Mouse (Mus musculus): ENCODE data around the gene Ralgapa2.

Gene Ralgapa2

DNA sequence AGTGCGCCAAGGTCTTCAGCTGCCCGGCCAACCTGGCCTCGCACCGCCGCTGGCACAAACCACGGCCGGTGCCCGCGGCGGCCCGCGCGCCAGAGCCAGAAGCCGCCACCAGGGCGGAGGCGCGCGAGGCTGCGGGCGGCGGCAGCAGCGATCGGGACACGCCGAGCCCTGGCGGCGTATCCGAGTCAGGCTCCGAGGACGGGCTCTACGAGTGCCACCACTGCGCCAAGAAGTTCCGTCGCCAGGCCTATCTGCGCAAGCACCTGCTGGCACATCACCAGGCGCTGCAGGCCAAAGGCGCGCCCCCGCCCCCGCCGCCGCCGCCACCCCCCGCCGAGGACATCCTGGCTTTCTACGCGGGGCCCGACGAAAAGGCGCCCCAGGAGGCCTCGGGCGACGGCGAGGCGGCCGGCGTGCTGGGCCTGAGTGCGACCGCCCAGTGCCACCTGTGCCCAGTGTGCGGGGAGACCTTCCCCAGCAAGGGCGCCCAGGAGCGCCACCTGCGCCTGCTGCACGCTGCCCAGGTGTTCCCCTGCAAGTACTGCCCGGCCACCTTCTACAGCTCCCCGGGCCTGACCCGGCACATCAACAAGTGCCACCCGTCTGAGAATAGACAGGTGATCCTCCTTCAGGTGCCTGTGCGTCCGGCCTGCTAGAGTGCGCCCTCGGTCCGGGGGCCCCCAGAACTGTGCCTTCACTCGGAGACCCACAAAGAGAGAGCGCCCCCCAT is 288.8 kb downstream of the Ralgapa2 start:
- no peak for DNase-seq (ENCODE audit: low read depth, low spot score)

- DNase-seq (ENCODE audit: low read depth, low spot score): no peak
These were observed 289.6 kb downstream of the Ralgapa2 start for GRCm38 (mm10) chr2:146222279-146223175.

GRCm38 (mm10) chr2:146221929-146222278 is 290.2 kb downstream of the Ralgapa2 start:
- no peak for DNase-seq (ENCODE audit: low read depth, low spot score)

- no peak for DNase-seq (ENCODE audit: low read depth, low spot score)
These were observed 290.8 kb downstream of the Ralgapa2 start, which contains the start of gene Insm1 for GRCm38 (mm10) chr2:146221076-146221928. Gene Insm1 (plus strand): TSS chr2:146221921.

DNA sequence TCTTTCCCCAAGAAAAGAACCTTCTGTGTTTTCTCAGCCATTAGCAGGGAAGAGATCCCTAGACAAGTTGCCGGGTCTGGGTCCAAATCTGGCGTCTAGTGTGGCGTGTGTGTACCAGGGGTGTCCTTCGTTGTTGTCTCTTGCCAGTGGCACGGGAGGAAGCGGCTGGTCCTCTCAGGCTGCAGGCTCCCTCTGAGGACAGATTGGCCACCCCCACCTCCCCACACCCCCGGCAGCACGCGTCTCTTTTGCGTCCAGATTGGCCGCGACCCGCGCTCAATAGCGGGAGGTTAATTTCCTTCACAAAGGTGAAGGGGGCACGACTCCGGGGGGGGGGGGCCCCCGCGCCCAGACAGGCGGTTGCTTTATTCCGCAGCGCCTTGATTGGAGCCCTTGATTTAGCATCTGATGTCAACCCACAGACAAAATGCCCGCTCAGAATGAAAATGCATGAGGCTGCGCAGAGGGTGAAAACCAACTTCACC is 291.5 kb downstream of the Ralgapa2 start:
- DNase-seq (ENCODE audit: low read depth, low spot score): no peak

GRCm38 (mm10) chr2:146219791-146220190 is 292.4 kb downstream of the Ralgapa2 start:
- DNase-seq (ENCODE audit: low read depth, low spot score): no peak

DNA sequence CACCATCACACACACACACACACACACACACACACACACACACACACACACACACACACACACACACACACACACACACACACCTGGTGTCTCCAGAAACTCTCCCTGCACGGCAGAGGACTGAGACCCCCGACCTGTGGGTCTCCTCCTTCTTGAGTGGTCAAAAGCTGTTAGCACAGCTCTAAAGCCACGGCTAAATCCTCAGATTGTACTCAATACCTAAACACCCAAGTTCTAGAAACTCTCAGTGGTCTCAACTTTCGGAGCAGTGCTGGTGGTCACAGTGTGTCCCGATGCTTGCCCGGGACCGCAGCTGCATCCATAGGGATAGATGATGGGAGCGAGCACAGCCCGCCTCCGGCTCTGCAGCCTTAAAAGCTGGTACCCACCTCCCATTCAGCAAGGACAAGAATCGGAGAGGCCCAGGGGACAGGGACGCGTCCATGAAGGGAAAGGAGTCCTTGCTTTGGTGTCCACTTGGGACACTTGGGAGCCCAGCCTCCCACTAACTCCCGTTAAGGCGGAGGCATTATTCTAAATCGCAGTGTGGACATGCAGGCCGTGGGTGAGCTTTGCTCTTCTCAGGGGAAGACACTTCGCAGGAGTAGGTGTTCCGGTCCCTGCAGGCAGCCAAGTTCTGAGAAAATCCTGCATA is 293.1 kb downstream of the Ralgapa2 start:
- no peak for DNase-seq (ENCODE audit: low read depth, low spot score)

DNA sequence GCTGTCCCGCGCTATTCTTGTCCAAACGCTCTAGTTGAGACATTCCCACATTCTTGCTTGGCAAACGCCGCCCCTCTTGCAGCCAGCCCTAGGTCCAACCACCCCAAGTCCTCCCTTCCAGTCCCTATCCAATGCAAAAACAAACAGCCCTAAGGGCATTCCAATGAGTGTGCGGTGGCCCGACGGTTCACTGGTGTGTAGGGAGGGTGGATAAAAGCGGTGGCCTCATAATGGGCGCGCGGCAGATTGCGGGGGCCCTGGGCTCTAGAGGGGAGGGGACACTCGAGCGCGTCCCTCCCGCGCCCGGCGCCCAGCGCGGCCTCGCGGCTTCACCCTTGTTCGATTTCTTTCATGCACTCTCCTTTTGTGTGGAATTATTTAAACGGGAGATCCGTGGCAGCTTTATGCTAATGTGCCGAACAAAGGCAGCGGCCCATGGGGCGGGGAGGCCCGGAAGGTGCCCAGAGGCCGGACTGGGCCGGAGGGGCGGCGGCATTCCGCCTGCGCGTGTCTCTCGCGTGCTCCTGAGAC is 293.9 kb downstream of the Ralgapa2 start:
- no peak for DNase-seq (ENCODE audit: low read depth, low spot score)

DNA sequence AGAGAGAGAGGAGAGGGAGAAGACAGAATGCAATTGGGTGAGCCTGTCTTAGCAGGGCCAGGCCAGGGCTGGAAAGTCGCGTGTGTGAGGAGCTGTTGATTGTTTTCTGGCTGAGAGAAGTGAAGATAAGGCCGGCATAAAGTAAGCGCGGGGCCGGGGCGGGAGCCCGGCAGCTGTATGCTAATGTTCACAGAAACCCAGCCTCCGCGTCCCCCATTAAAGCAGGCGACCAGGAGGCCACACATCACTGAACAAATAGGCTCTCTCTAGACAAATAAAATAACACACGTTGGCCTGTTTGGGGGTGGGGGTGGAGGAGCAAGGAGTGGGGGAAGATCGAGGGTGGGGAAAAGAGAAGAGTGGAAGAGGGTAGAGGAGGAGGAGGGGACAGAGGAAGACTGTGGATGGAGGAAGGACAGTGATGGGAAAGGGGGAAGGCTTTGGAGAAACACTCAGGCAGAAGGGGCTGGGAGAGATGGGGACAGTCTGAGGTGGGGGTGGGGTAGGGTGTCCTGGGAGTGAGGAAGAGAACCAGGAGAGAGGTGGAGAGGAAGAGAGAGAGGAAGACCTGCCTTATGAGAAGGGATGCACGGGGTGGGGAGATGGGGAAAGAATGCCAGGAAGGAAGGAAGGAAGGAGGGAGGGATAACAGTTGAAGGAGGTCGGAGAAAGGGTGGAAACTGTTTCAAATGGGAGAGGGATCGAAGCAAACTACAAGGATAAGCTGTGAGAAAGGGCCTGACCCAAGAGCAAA is 294.7 kb downstream of the Ralgapa2 start:
- DNase-seq (ENCODE audit: low read depth, low spot score): no peak

DNA sequence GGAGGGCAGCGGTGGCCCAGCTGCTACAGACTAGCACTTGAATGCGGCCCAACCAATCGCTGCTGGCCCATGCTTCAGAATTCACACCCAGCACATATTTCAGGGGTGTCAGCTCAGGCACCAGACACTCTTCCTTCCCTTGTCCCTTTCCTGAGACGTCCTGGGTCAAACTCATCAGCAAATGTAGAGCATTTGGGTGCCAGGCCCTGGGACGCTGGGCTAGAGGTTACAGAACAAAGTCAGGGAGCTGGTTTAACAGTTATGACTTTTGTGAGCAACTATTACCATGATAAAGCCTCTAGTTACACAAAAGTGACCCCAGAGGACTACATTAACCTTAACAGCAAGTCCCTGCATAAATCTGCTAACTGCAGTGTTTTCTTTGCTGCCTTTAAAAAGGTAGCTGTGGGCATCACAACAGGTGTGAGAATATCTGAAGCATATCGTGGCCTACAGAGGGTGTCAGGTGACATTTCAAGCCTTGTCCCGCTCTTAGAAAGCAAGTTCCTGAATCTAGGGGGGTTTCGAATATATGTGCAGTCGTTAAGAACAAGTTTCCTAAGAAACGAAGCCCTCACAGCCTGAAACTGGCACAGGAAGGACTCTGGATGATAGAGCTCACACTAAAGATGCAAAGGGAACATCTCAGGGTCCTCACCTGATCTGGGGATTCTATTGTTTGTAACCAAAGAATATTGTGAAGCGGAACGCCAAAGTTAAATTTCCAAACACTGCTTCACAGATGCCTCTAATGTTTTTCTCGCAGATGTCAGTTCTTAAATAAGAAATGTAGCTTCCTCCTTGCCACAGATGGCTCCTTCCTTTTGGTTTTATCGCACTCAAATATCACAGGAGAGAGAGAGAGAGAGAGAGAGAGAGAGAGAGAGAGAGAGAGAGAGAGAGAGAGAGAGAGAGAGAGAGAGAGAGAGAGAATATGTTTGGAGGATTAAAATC is 295.8 kb downstream of the Ralgapa2 start:
- DNase-seq (ENCODE audit: low read depth, low spot score): no peak

DNA sequence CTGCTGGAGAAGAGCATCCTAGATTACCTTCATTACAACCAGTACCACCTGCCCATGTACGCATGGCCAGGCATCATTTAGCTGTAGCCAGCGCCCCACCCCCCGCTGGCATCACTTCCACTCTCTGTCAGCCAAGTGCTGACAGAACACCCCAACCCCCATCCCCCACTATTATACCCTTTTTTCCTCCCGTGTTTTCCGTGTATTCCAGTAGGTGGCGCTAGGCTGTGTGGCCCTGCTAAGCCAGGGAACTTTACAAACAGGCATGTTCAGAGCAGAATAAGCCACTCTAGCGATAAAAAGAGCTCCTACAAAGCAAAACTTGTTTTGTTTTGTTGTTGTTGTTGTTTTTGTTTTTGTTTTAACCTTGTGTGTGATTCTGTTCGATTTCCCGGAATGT is 297.4 kb downstream of the Ralgapa2 start:
- peak; percentile 44 for DNase-seq (ENCODE audit: low read depth, low spot score)

DNA sequence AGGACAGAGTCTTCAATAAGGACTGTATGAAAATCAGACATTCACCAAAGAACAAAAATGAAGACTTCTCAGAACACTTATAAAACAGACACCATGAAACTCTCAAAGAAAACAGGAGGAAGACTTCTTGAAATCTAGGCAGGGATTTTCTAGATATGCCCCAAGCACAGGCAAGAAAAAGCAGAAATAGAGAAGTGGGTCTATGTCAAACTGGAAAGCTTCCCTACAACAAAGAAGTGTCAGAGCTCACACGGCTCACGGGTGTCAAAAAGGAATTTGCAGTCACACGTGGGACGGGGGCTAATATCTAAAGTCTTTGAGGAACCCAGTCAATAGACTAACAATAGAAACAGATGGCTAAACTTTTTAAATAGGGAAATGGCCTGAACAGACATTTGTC is 301.2 kb downstream of the Ralgapa2 start:
- no peak for DNase-seq (ENCODE audit: low read depth, low spot score)

- DNase-seq (ENCODE audit: low read depth, low spot score): no peak
These were observed 314.2 kb downstream of the Ralgapa2 start for GRCm38 (mm10) chr2:146197947-146198346.

DNA sequence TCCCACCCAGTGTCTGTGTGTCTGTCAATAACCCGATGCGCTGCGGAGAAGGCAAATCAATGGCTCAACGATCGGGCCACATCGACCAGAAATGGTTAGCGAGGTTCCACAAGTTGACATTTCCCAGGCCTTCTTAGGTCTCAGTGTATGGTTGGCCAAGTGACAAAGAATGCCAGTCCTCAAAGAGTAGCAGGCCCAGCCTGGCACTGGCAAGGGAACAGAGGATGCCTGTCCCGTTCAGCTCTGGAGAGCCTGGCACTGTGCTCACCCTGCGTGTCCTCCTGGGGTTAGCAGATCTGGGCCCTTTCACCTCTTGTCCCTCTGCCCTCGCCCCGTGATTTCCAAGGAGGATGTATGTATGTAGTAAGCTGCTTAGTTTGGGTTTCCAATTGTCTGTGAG is 316.0 kb downstream of the Ralgapa2 start:
- no peak for DNase-seq (ENCODE audit: low read depth, low spot score)
